Mouse (Mus musculus) A20 (cell line): ENCODE measurements around the gene Snx20.

Source experiments
- DNase-seq: peaks from one replicate; pipeline ENCODE4 v3.0.0-alpha.2; 2011; ENCODE audit warnings: low read depth, low spot score

The Snx20 gene

DNA sequence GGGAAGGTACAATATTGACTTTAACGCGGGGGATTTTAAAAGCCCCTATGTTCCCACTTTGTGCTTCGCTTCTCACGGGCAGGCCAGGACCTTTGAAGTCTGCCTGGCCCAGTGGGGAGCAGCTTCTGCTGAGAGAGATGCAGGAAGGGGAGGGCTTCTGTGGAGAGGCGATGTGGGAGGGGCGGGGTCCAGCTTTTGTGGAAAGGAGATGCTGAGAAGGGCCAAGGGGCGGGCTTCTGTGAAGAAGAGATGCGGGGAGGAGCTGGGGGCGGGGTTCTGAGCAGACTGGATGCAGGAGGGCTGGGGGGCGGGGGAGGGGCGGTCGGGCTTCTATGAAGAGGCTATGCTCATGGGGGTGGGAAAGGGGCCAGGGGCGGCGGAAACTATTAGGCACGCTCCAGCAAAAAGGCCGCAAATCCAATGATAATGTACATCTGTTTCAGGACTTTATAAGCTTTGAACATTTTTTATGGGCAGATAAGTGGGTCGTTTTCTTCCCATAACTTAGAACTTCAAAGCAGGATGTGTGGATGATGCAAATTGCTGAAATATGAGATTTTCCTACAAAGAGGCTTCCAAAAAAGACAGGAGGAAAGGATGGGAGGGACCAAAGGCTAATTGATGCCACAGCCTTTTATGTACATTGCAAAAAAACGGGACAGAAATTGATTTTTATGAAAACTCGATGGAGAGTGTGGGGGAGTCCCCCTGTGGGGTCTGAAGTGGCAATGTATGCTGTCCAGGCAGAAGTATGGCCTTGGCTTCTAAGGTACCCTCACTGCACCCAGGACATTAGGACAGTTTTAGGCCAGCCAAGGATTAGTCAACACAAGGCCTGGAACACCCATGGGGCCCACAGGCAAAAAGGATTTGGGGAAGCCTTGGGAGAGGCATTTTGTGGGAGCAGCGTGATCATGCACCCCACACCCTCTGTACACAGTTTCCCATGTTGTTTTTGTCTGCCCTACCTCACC is 31.6 kb downstream of the Snx20 start:
- DNase-seq: no peak

DNA sequence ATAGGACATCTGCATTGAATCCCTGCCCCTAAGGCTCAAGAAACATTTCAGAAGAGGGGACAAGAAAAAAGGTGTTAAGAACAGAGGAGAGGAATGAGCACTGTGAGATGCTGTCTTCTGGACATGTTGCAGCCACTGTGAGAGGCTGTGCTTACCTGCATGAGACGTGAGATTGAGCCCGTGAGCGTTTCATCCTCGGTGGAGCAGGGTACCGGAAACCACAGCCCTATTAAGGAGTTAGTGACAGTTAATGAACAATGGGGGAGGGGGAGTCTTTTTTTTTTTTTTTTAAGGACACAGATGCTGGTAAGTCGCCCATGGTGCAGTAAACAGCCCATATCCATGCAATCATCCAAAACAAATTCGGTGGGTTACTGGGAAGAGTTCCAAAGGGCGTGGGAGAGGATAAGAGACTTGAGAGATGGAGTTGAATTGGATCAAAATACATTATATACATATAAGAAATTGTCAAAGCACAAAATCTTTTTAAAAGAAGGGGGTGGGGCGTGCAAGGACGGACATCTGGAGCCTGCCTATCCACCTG is 32.4 kb downstream of the Snx20 start:
- no peak for DNase-seq

- no peak for DNase-seq
Measured at GRCm38 (mm10) chr8:88599491-88599890, 36.4 kb downstream of the Snx20 start.

DNA sequence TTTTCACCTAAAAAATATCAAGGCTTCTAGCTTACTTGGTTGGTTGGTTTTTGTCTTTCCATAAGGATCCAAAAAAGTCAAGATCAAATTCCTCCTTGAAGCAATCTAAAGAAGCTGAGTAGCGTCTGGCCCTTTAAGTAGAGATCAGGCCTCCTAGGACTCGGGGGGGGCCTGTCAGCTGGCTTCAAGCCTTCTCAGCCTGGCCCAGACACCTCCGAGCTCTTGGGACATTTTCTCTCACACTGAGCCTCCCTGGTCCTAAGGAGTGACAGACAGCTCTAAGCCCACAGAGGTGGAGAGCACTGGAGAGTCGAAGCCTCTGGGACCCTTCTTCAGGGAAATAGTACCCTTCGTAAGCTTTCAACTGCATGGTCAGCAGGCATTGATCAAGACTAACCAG is 37.4 kb downstream of the Snx20 start:
- DNase-seq: no peak

DNA sequence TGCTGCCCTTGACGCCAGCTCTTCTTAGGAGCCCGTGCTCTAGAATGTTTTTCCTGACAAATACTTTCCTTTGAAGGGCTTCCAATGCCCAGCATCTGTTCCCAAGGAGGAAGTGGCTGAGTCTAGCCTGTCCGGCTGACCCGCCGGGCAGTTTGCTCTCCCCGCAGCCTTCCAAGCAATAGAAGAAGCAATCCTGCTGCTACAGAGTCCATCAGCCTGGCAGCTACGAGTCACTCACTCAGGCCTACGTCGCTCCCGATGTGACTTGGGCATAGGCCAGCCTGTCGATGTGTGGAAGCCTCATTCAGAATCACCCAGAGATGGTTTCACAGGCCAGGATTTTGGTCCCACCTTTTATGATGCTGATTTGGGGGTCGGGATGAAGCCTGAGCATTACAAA is 39.9 kb downstream of the Snx20 start:
- DNase-seq: no peak

DNA sequence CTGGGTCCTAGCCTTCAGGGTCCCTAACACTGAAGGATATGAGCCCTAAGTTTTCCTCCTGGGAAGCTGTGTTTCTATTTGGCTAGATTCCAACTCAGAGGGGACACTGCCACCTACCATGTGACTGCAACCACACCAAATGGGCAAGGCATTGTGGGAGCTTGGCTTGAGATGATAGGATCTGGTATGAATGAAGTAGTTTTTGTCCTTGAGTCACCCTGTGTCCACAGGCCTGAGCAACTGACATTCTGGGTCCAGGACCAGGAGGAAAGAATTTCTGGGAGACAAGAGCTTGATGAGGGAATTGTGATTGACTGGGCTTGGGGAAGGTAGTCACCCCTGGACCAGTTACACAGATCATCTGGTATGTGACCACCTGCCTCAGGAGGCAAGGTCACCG is 42.0 kb downstream of the Snx20 start:
- no peak for DNase-seq

GRCm38 (mm10) chr8:88590226-88590625 is 45.7 kb downstream of the Snx20 start:
- no peak for DNase-seq

DNA sequence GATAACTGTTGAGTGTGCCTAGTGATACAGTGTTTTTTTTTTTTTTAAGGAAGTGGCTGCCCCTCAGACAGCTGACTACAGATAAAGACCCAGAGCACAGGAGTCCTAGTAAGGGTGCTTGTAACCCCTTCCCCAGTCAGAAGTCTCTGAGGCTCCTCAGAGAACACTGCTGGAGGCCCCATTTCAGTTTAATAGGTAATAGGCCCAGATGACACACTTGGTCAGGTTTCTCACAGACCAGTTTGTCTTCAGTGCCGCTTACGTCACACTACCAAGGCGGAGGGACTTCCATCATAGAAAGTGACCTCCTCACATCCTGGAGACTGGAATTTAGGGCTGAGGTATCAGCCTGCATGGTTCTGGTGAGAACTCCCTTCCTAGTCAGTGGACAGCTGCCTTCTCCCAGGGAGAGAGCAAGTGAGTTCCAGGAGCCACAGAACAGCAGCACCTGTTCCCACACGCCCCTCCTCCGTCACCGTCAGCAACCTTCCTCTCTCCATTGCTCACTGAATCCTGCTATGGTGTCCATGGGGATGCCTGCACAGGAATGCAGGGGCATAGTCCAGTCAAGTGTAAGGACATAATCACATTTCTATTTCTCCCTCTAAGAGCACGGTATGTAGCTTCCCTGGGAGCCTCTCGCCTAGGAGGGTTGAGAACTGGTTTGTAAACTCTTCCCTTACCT is 47.6 kb downstream of the Snx20 start:
- DNase-seq: no peak

- no peak for DNase-seq
Measured at GRCm38 (mm10) chr8:88583863-88584262, 52.1 kb downstream of the Snx20 start.

DNA sequence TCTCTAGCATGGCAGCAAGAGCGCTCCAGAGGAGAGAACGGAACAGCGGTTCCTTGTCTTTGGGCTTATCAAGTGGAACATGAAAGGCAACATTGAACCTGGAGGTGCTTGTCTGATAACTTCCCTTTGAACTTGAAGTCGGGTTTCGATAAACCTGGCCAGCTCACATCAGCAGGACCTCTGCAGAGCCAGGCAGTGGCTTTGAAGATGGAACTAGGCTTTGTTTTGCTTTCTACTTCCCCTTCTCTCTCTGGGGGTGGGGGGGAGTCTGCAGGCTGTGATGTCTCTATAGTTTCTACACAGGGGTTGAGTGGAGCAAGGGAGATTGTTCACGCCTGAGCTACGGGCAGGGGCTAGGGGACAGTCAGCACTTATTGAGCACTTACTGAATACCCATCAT is 55.1 kb downstream of the Snx20 start:
- peak; percentile 65 for DNase-seq

DNA sequence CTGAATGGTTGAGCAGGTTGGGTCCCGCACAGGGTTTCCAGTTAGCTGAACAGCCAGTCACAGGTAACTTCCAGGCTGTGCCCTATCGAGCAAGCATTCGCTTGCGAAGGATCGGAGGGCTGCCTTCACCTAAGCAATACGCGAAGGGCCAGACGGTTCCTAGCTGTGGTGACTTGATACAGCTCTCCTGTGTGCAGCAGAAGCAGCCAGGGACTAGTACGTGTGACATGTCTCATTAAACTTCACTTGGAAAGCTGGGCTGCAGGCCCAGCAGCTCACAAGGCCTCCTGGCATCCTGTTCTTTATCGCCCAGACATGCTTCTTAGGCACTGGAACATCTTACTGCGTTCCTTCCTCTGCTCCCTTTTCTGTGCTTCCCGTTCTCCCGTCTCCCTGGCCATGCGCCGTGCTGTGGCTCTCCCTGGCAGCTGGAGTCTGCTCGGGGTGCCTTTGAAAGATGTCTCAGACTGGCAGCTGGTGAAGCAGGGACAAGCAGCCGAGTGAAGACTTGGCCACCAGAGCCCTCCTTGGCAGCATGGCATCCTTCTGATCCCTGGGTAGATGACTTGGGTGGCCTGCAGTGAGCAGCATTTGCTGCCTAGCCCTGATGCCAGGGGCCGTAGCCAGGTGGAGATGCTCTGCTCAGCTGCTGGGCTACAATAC is 56.1 kb downstream of the Snx20 start:
- DNase-seq: no peak

DNA sequence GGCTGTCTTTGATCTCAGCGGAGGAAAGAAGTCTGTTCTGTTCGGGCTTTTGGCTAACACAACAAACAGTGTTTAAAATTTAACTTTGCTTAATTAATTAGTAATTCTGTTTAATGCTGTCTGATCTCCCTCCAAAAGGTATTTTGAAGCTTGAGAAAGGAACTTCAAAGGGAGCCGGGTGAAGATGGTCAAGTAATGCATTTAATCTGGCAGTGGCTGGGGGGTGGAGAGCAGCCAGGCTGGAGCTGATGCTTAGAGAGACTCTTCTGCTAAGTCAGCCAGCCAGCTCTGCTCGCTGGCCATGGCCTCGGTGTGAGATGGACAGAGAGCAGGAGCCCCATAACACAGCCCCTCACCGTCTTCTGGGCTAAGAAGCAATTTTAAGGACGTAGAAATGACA is 56.7 kb downstream of the Snx20 start:
- no peak for DNase-seq

DNA sequence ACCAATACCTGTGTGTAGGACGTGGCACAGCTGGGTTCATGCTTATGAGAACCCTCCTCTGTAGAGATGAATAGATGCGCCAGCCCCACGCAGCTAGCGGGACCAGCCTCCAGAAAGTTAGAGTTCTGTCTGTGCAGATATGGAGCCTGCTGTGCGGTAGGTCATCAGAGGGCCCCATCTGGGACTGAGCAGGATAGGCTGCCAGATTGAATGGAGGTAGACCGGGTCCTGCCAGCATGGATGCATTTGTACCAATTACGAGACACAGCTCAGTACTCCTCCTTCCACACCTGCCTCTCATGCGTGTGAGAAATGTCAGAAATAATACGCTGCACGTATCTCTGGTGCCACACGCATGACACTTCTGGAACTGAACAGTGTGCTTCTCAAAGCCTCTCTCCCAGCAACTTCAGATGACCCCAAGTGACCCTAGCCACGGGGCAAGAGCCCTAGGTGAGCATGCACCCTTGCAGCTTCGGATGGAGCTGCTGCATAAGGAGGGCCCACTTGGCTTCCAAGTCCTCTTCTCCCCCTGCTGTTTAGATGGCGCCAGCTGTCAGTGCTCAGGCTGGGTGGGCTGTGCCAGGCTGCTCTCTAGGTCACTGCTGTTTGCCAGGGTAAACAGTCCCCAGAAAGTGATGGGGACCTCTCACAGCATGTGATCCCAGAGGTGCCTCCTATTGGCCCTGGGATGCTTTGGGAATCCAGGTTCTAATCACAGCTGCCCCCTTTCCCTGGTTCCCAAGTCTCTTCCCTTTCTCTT is 57.3 kb downstream of the Snx20 start:
- DNase-seq: no peak

GRCm38 (mm10) chr8:88577666-88578065 is 58.3 kb downstream of the Snx20 start:
- DNase-seq: no peak
